Mouse (Mus musculus): ENCODE measurements around the gene Atp2a3.

- TF ChIP-seq CTCF (IDR thresholded peaks at IDR 0.05; ENCODE audit: borderline replicate concordance, control insufficient read depth, extremely low read depth, insufficient read depth, low read length, poor library complexity) (no peak), POLR2A (IDR thresholded peaks at IDR 0.05; ENCODE audit: control insufficient read depth, extremely low read depth, insufficient read depth, low read length, poor library complexity) (no peak)
Observed at GRCm38 (mm10) chr11:72986745-72987144, 25.8 kb downstream of the Atp2a3 start.
